8 mouse cellular contexts compared by ENCODE assay signal in the genomic region with DNA sequence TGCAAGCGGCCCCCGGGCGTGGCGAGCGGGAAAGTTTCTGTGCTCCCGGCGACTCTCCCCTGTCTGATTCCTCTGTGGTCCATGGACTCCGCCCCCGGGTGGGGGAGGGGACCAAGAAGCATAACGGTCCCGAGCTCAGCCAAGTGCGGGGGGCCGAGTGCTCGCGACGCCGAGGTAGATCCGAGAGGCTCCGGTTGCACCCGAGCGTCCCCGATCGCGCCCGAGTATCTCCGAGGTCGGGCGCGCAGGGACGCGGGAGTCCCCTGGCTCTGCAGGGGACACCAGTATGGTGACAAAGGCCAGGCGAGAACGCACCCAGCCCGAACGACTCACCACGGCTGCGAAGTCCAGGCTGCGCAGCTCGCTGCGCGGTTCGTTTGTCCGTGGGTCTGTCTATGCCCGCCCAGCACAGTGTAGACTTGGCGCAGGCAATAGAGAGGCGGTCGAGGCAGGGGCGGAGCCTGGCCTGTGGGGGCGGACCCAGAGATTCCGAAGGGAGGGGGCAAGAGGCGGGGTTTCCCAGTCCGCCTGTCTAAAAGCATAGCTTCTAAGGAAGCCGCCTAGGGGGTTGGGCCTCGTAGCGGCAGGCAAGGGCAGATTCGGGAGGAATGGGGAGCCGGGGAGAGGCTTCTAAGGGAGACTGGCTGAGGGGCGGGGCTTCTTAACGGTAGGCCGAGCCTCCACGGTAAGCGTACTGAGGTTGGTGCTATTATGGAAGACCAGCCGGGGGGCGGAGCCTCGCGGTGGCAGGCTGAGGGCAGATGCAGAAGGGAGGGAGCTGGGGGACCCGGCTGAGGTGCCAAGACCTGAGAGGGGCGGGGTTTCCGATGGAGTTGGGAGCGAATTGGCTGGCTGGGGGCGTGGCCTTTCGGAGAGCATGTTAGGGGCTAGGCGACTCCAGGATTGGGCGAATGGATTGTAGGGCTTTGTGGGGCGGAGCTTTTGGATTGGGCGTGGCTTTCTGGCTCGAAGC. TPM values are rescaled to one million over a fixed set of nuclear protein-coding genes. Genes with fewer than 3 reads are reported as not detected.
DNase-seq lines count a peak whose midpoint lies in the region; ATAC-seq lines count a peak whose summit lies in the region.

No protein-coding gene starts in this region.

- DNase-seq in A20 (ENCODE audit: low read depth, low spot score): peak; percentile 99
- peak; percentile 98 for DNase-seq in brain, adult 2 months (ENCODE audit: low read depth, low spot score)
- peak; percentile 100 for DNase-seq in heart, embryonic 10.5 days (ENCODE audit: low spot score)
- peak; percentile 96 for DNase-seq in liver
- peak; percentile 89 to 93 for DNase-seq in spleen, postnatal 4 days (ENCODE audit: low spot score in 2 of 2)

- H3K4me3 ChIP-seq in heart, embryonic 10.5 days: peak overlapping the region; percentile 80
- H3K4me3 ChIP-seq in kidney, embryonic 15.5 days (replicated peaks): peak overlapping the region; percentile 66

- H3K9me3 ChIP-seq in heart, embryonic 10.5 days: no peaks in the 10 kb centered on the region
- H3K9me3 ChIP-seq in kidney, embryonic 15.5 days (replicated peaks): no peaks in the 10 kb centered on the region

- peak; percentile 73 for ATAC-seq in erythroblast, adult 5-6 weeks (replicated peaks; ENCODE audit: low FRiP score, poor library complexity, severe bottlenecking)
- ATAC-seq in kidney, embryonic 15.5 days (replicated peaks; ENCODE audit: low FRiP score): peak; percentile 94
- peak; percentile 79 for ATAC-seq in monocyte, adult 5-6 weeks (replicated peaks; ENCODE audit: insufficient number of reproducible peaks, low FRiP score, low TSS enrichment, poor library complexity, severe bottlenecking)

- no peaks in the 10 kb centered on the region for H3K27me3 ChIP-seq in heart, embryonic 10.5 days (ENCODE audit: insufficient read depth, poor library complexity, severe bottlenecking)
- H3K27me3 ChIP-seq in kidney, embryonic 15.5 days: no peaks in the 10 kb centered on the region

- peak overlapping the region; percentile 83 for H3K9ac ChIP-seq in kidney, embryonic 15.5 days

- H3K4me1 ChIP-seq in heart, embryonic 10.5 days: peaks cover 62% of the 10 kb centered on the region
- H3K4me1 ChIP-seq in kidney, embryonic 15.5 days: peaks cover 79% of the 10 kb centered on the region

- under 1% methylated on average over 77 of the region's 77 CpGs for WGBS in heart, embryonic 10.5 days
- under 1% methylated on average over 77 of the region's 77 CpGs for whole genome bisulfite sequencing in kidney, embryonic 15.5 days

- H3K27ac ChIP-seq in heart, embryonic 10.5 days: peak overlapping the region; percentile 93
- peak overlapping the region; percentile 98 for H3K27ac ChIP-seq in kidney, embryonic 15.5 days

- H3K36me3 ChIP-seq in heart, embryonic 10.5 days: peaks cover 17% of the 10 kb centered on the region
- peaks cover 12% of the 10 kb centered on the region for H3K36me3 ChIP-seq in kidney, embryonic 15.5 days

- H3K4me2 ChIP-seq in kidney, embryonic 15.5 days: peak overlapping the region; percentile 93

RNA-seq across cellular contexts. Expression of gene Ptprs, which starts 14.2 kb away (rescaled TPM):
- 4.8 and 7.3 TPM in 2 replicates for total RNA-seq in erythroblast, adult 5-6 weeks (2015; ENCODE audit: low replicate concordance)
- total RNA-seq in erythroblast, adult 5-6 weeks (2017; ENCODE audit: low replicate concordance): 2.0 and 8.1 TPM in 2 replicates
- polyA plus RNA-seq in heart, embryonic 10.5 days (2016; fragmentation: Nextera tagmentation; extraction: Ambion mirVana): 50.4 and 73.5 TPM in 2 replicates
- polyA plus RNA-seq in kidney, embryonic 15.5 days (2015; fragmentation: Nextera tagmentation; extraction: Ambion mirVana): 81.5 and 95.6 TPM in 2 replicates
- 15.5 to 40.8 TPM (median 16.3 TPM) in 3 replicates for total RNA-seq in monocyte, adult 5-6 weeks (2017)

RNA-seq across cellular contexts. Expression of gene Znrf4, which starts 50.2 kb away (rescaled TPM):
- not detected in 2 replicates for total RNA-seq in erythroblast, adult 5-6 weeks (2015; ENCODE audit: low replicate concordance)
- total RNA-seq in erythroblast, adult 5-6 weeks (2017; ENCODE audit: low replicate concordance): not detected in 2 replicates
- not detected in 2 replicates for polyA plus RNA-seq in heart, embryonic 10.5 days (2016; fragmentation: Nextera tagmentation; extraction: Ambion mirVana)
- not detected in 2 replicates for polyA plus RNA-seq in kidney, embryonic 15.5 days (2015; fragmentation: Nextera tagmentation; extraction: Ambion mirVana)
- total RNA-seq in monocyte, adult 5-6 weeks (2017): not detected in 3 replicates

Comparison
In these comparisons a context has a peak if more than half of its experiments do, and no peak if none do; other contexts are left out.
1. Peak in every context shown above with its lines: DNase-seq, ATAC-seq, H3K4me3 ChIP-seq and H3K27ac ChIP-seq.